In genomic region chr7:126473470-126474086, GRCm38 (mm10) we compare ENCODE assay signal across 8 mouse cellular contexts. TPM values are rescaled to one million over a fixed set of nuclear protein-coding genes. Genes with fewer than 3 reads are reported as not detected.
DNase-seq lines count a peak whose midpoint lies in the region; ATAC-seq and TF ChIP-seq lines count a peak whose summit lies in the region.

No protein-coding gene starts in this region.

- TF ChIP-seq CTCF in cortical plate, adult 2 months (IDR thresholded peaks at IDR 0.05; ENCODE audit: extremely low read depth, insufficient read depth, low read length) = no peak
- TF ChIP-seq CTCF in cerebellum, adult 2 months (IDR thresholded peaks at IDR 0.05; ENCODE audit: borderline replicate concordance, insufficient read depth, low read depth, low read length) = no peak

- peaks cover 43% of the 10 kb centered on the region for H3K36me3 ChIP-seq in kidney, embryonic 14.5 days (ENCODE audit: control insufficient read depth, insufficient read depth, low read length)
- peaks cover 45% of the 10 kb centered on the region for H3K36me3 ChIP-seq in hindbrain, embryonic 13.5 days
- peaks cover 42% of the 10 kb centered on the region for H3K36me3 ChIP-seq in midbrain, embryonic 12.5 days

- no peak for TF ChIP-seq POLR2A in cortical plate, adult 2 months (IDR thresholded peaks at IDR 0.05; ENCODE audit: extremely low read depth, insufficient read depth, low read length)
- no peak for TF ChIP-seq POLR2A in cerebellum, adult 2 months (IDR thresholded peaks at IDR 0.05; ENCODE audit: borderline replicate concordance, insufficient read depth, low read length)

- no peaks in the 10 kb centered on the region for H3K27me3 ChIP-seq in kidney, embryonic 14.5 days (ENCODE audit: control insufficient read depth, insufficient read depth, low read length)
- no peaks in the 10 kb centered on the region for H3K27me3 ChIP-seq in hindbrain, embryonic 13.5 days
- no peaks in the 10 kb centered on the region for H3K27me3 ChIP-seq in midbrain, embryonic 12.5 days
- no peaks in the 10 kb centered on the region for H3K27me3 ChIP-seq in cerebellum, adult 2 months (ENCODE audit: control insufficient read depth, insufficient read depth, low read length)

- H3K4me3 ChIP-seq in kidney, embryonic 14.5 days (ENCODE audit: low read length) = peak overlapping the region; percentile 95
- H3K4me3 ChIP-seq in cortical plate, adult 2 months (ENCODE audit: insufficient read depth, low read length) = peak overlapping the region; percentile 75
- peak overlapping the region; percentile 88 for H3K4me3 ChIP-seq in hindbrain, embryonic 13.5 days
- H3K4me3 ChIP-seq in midbrain, embryonic 12.5 days = peak overlapping the region; percentile 95
- H3K4me3 ChIP-seq in cerebellum, adult 2 months (replicated peaks; ENCODE audit: insufficient read depth, low read depth, low read length) = no peak overlapping the region

- no peak for DNase-seq in kidney, postnatal 36 days
- DNase-seq in adrenal gland, postnatal 10 days = no peak
- DNase-seq in urinary bladder, adult 18-20 months (ENCODE audit: low spot score in 2 of 2) = no peak
- no peak for DNase-seq in cerebellum, adult 2 months

- peak overlapping the region; percentile 62 for H3K4me2 ChIP-seq in kidney, embryonic 14.5 days (replicated peaks; ENCODE audit: low read depth, low read length)
- peak overlapping the region; percentile 97 for H3K4me2 ChIP-seq in hindbrain, embryonic 13.5 days
- peak overlapping the region; percentile 98 for H3K4me2 ChIP-seq in midbrain, embryonic 12.5 days (replicated peaks)

- 83% methylated on average over 9 of the region's 9 CpGs for WGBS in kidney, embryonic 14.5 days
- 92% methylated on average over 9 of the region's 9 CpGs for WGBS in hindbrain, embryonic 13.5 days
- WGBS in midbrain, embryonic 12.5 days = 90% methylated on average over 9 of the region's 9 CpGs
- 40% methylated on average over 9 of the region's 9 CpGs for WGBS in cerebellum, adult 2 months

- no peak overlapping the region for H3K27ac ChIP-seq in kidney, embryonic 14.5 days (ENCODE audit: low read depth, low read length)
- no peak overlapping the region for H3K27ac ChIP-seq in cortical plate, adult 2 months (ENCODE audit: insufficient read depth, low read length)
- no peak overlapping the region for H3K27ac ChIP-seq in hindbrain, embryonic 13.5 days
- no peak overlapping the region for H3K27ac ChIP-seq in midbrain, embryonic 12.5 days (replicated peaks)
- H3K27ac ChIP-seq in cerebellum, adult 2 months (ENCODE audit: insufficient read depth, low read length) = no peak overlapping the region

- H3K9ac ChIP-seq in kidney, embryonic 14.5 days (ENCODE audit: low read depth, low read length) = peak overlapping the region; percentile 97; the same call in 1 of the 2 replicates
- H3K9ac ChIP-seq in hindbrain, embryonic 13.5 days = peak overlapping the region; percentile 98
- peak overlapping the region; percentile 96 for H3K9ac ChIP-seq in midbrain, embryonic 12.5 days (replicated peaks)

- no peaks in the 10 kb centered on the region for H3K9me3 ChIP-seq in kidney, embryonic 14.5 days (ENCODE audit: control insufficient read depth, low read length)
- H3K9me3 ChIP-seq in hindbrain, embryonic 13.5 days = no peaks in the 10 kb centered on the region
- H3K9me3 ChIP-seq in midbrain, embryonic 12.5 days = no peaks in the 10 kb centered on the region

- ATAC-seq in kidney, embryonic 14.5 days (ENCODE audit: low FRiP score, low TSS enrichment) = no peak
- ATAC-seq in hindbrain, embryonic 13.5 days (ENCODE audit: low FRiP score) = no peak
- no peak for ATAC-seq in midbrain, embryonic 12.5 days (ENCODE audit: low FRiP score, low read depth)

- H3K4me1 ChIP-seq in kidney, embryonic 14.5 days (ENCODE audit: control insufficient read depth, insufficient read depth, low read length) = peaks cover 9% of the 10 kb centered on the region
- no peaks in the 10 kb centered on the region for H3K4me1 ChIP-seq in cortical plate, adult 2 months (ENCODE audit: control insufficient read depth, insufficient read depth, low read length)
- peaks cover 33% of the 10 kb centered on the region for H3K4me1 ChIP-seq in hindbrain, embryonic 13.5 days (replicated peaks)
- peaks cover 17% of the 10 kb centered on the region for H3K4me1 ChIP-seq in midbrain, embryonic 12.5 days
- no peaks in the 10 kb centered on the region; the same call in none of the 2 replicates for H3K4me1 ChIP-seq in cerebellum, adult 2 months (ENCODE audit: control insufficient read depth, insufficient read depth, low read length)

RNA-seq across cellular contexts. Expression of gene Sh2b1, which starts 1.6 kb away (rescaled TPM):
- 36.9 and 47.1 TPM in 2 replicates for polyA plus RNA-seq in kidney, embryonic 14.5 days (2014; fragmentation: Nextera tagmentation; extraction: Ambion mirVana)
- polyA plus RNA-seq in cortical plate, adult 2 months (2012; rRNA removed) = 63.7 and 66.0 TPM in 2 replicates
- 63.7 and 64.5 TPM in 2 replicates for polyA plus RNA-seq in hindbrain, embryonic 13.5 days (2015; fragmentation: Nextera tagmentation; extraction: Ambion mirVana)
- polyA plus RNA-seq in midbrain, embryonic 12.5 days (2016; fragmentation: Nextera tagmentation; extraction: Ambion mirVana) = 60.9 and 66.1 TPM in 2 replicates
- 10 to 100 TPM; 47.5 to 53.4 TPM for total RNA-seq in adrenal gland, postnatal 10 days (2021)
- polyA plus RNA-seq in cerebellum, adult 2 months (2012; rRNA removed) = 69.0 and 69.5 TPM in 2 replicates

RNA-seq across cellular contexts. Expression of gene Atp2a1, which starts 10.7 kb away (rescaled TPM):
- polyA plus RNA-seq in kidney, embryonic 14.5 days (2014; fragmentation: Nextera tagmentation; extraction: Ambion mirVana) = 1.3 and 1.6 TPM in 2 replicates
- polyA plus RNA-seq in cortical plate, adult 2 months (2012; rRNA removed) = 0.52 and 0.57 TPM in 2 replicates
- 1.5 and 4.1 TPM in 2 replicates for polyA plus RNA-seq in hindbrain, embryonic 13.5 days (2015; fragmentation: Nextera tagmentation; extraction: Ambion mirVana)
- polyA plus RNA-seq in midbrain, embryonic 12.5 days (2016; fragmentation: Nextera tagmentation; extraction: Ambion mirVana) = 0.57 and 0.58 TPM in 2 replicates
- total RNA-seq in adrenal gland, postnatal 10 days (2021) = 100 to 1,000 TPM; 189 to 579 TPM
- polyA plus RNA-seq in cerebellum, adult 2 months (2012; rRNA removed) = 0.38 and 0.46 TPM in 2 replicates

RNA-seq across cellular contexts. Expression of gene Tufm, which starts 13.6 kb away (rescaled TPM):
- polyA plus RNA-seq in kidney, embryonic 14.5 days (2014; fragmentation: Nextera tagmentation; extraction: Ambion mirVana) = 145 and 159 TPM in 2 replicates
- 90.1 and 96.8 TPM in 2 replicates for polyA plus RNA-seq in cortical plate, adult 2 months (2012; rRNA removed)
- polyA plus RNA-seq in hindbrain, embryonic 13.5 days (2015; fragmentation: Nextera tagmentation; extraction: Ambion mirVana) = 118 and 120 TPM in 2 replicates
- polyA plus RNA-seq in midbrain, embryonic 12.5 days (2016; fragmentation: Nextera tagmentation; extraction: Ambion mirVana) = 115 and 119 TPM in 2 replicates
- 100 to 1,000 TPM; 215 to 222 TPM for total RNA-seq in adrenal gland, postnatal 10 days (2021)
- polyA plus RNA-seq in cerebellum, adult 2 months (2012; rRNA removed) = 123 and 124 TPM in 2 replicates

RNA-seq across cellular contexts. Expression of gene Atxn2l, which starts 29.7 kb away (rescaled TPM):
- 39.9 and 59.7 TPM in 2 replicates for polyA plus RNA-seq in kidney, embryonic 14.5 days (2014; fragmentation: Nextera tagmentation; extraction: Ambion mirVana)
- 119 and 129 TPM in 2 replicates for polyA plus RNA-seq in cortical plate, adult 2 months (2012; rRNA removed)
- polyA plus RNA-seq in hindbrain, embryonic 13.5 days (2015; fragmentation: Nextera tagmentation; extraction: Ambion mirVana) = 61.6 and 65.4 TPM in 2 replicates
- 72.8 and 82.0 TPM in 2 replicates for polyA plus RNA-seq in midbrain, embryonic 12.5 days (2016; fragmentation: Nextera tagmentation; extraction: Ambion mirVana)
- total RNA-seq in adrenal gland, postnatal 10 days (2021) = 10 to 100 TPM; 65.0 to 84.5 TPM
- 139 and 154 TPM in 2 replicates for polyA plus RNA-seq in cerebellum, adult 2 months (2012; rRNA removed)

RNA-seq across cellular contexts. Expression of gene Rabep2, which starts 45.0 kb away (rescaled TPM):
- 24.8 and 30.5 TPM in 2 replicates for polyA plus RNA-seq in kidney, embryonic 14.5 days (2014; fragmentation: Nextera tagmentation; extraction: Ambion mirVana)
- polyA plus RNA-seq in cortical plate, adult 2 months (2012; rRNA removed) = 21.9 and 23.8 TPM in 2 replicates
- 24.3 and 26.8 TPM in 2 replicates for polyA plus RNA-seq in hindbrain, embryonic 13.5 days (2015; fragmentation: Nextera tagmentation; extraction: Ambion mirVana)
- 25.1 and 26.0 TPM in 2 replicates for polyA plus RNA-seq in midbrain, embryonic 12.5 days (2016; fragmentation: Nextera tagmentation; extraction: Ambion mirVana)
- total RNA-seq in adrenal gland, postnatal 10 days (2021) = 10 to 100 TPM; 26.5 to 42.3 TPM
- 22.2 and 24.0 TPM in 2 replicates for polyA plus RNA-seq in cerebellum, adult 2 months (2012; rRNA removed)
